Mouse (Mus musculus) left cerebral cortex, postnatal 14 days (tissue): ENCODE results near the gene Guca1a. TPM values are rescaled to one million over a fixed set of nuclear protein-coding genes. Genes with fewer than 3 reads are reported as not detected.

Experiments used
- DNase-seq, 2 experiments: peaks; one replicate each; pipeline ENCODE4 v3.0.0; 2021 to 2022; ENCODE audit warnings: low spot score in 2 of 2, mixed read lengths in 1 of 2
- intact Hi-C: fragments of 180-260 bp; cut with DNase I; formaldehyde crosslinking; loops from one replicate; pipeline ENCODE4 v1.15.1; 2025
- total RNA-seq, 2 experiments: library from RNA; stranded (reverse); gene quantifications; 2 replicates each; pipeline ENCODE4 v1.2.3; 2021

Gene Guca1a
- total RNA-seq, 2 experiments from 2014 or later = 0.40 TPM; not detected in 1

- peak; percentile 91 to 94 for DNase-seq
- intact Hi-C loops = no loop called here
These were observed 31.8 kb downstream of the Guca1a start, which contains the start of gene Mrps10 for GRCm38 (mm10) chr17:47368401-47369086. TSS of gene Mrps10 (plus strand) at chr17:47368887.

GRCm38 (mm10) chr17:47361343-47361742 lies 39.0 kb downstream of the Guca1a start:
- intact Hi-C loops = no loop called here
- no peak for DNase-seq

GRCm38 (mm10) chr17:47359964-47360363 lies 40.4 kb downstream of the Guca1a start:
- intact Hi-C loops = no loop called here
- DNase-seq = peak; percentile 37 to 39

- intact Hi-C loops = no loop called here
- no peak for DNase-seq
These were observed 50.6 kb downstream of the Guca1a start for GRCm38 (mm10) chr17:47349721-47350319.

Other genes with a start within 250 kb of the Guca1a start
- gene Mrps10, start 31.7 kb downstream of the Guca1a start, total RNA-seq = 10 to 100 TPM; 26.2 to 28.5 TPM
- gene Guca1b, start 15.2 kb downstream of the Guca1a start, total RNA-seq = under 1 TPM; 0.72 to 0.77 TPM
- gene AI661453, start 36.0 kb upstream of the Guca1a start, total RNA-seq = under 1 TPM; 0.23 to 0.59 TPM
- not detected for gene 1700001C19Rik, start 36.8 kb upstream of the Guca1a start, total RNA-seq
- gene Taf8, start 101.7 kb upstream of the Guca1a start, total RNA-seq = 10 to 100 TPM; 14.6 to 17.1 TPM
- gene Ccnd3, start 104.5 kb upstream of the Guca1a start, total RNA-seq = 10 to 100 TPM; 30.1 to 30.7 TPM
- gene Bysl, start 210.9 kb upstream of the Guca1a start, total RNA-seq = 10 to 100 TPM; 21.0 to 21.1 TPM
- gene Med20, start 211.0 kb upstream of the Guca1a start, total RNA-seq = 10 to 100 TPM; 20.8 to 28.9 TPM
- gene Gm20517, start 211.0 kb upstream of the Guca1a start, total RNA-seq = 1 to 10 TPM; 5.8 to 7.4 TPM
- 10 to 100 TPM in 1 of 2 experiments, 1 to 10 TPM in 1; 9.0 to 10.4 TPM for gene Usp49, start 230.1 kb upstream of the Guca1a start, total RNA-seq